Mouse (Mus musculus): ENCODE results near the gene Osbp. TPM values are rescaled to one million over a fixed set of nuclear protein-coding genes. Genes with fewer than 3 reads are reported as not detected.
A peak's percentile ranks its signal among the peaks of the same experiment; 100 is the strongest.

The Osbp gene
- total RNA-seq, 2 experiments from 2014 or later = 51.3 to 52.5 TPM

DNA sequence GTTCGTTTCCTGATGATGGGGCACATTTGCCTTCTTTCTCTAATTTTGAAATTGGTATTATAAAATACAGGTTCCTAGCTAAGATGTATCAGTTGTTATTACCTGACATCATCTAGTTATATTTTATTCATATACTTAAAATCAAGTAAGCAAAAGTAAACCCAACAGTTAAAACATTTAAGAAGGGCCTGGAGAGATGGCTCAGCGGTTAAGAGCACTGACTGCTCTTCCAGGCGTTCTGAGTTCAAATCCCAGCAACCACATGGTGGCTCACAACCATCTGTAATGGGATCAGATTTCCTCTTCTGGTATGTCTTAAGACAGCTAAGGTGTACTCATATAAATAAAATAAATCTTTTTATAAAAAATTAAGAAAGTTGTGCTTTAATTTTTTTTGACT is 22.1 kb downstream of the Osbp start:
- DNase-seq (ENCODE audit: low spot score in 2 of 2) = no peak

DNA sequence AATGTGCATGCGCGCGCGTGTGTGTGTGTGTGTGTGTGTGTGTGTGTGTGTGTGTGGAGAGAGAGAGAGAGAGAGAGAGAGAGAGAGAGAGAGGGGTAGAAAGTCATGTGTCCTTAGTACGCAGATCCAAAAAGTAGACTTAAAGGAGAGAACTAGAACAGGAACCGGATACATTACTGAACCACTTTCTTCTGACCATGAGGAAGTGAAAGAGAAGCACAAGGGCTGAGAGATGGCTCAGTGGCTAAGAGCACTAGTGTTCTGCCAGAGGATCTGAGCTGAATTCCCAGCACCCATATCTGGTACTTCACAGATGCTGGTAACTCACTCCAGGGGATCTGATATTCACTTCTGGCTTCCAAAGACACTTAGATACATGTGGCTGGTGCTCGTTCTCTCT is 23.6 kb downstream of the Osbp start:
- DNase-seq (ENCODE audit: low spot score in 2 of 2) = no peak

DNA sequence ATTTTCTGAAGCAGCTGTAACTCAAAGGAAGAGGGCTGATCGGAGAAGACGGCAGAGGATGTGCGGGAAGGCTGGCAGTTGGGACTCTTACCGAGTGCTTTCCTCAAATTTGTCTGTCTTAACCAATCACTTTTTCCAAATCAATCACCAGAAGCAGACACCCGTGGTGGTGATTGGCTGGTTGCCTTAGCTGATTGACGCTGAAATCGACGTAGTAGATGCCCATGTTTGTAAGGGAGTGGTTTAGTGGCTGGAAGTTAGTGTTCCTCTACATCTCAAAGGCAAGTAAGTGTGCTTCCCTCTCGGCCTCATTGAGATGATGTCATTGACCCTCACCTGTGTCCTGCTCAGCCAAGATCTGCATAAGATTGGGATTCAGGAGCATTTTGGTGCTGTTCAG is 26.3 kb downstream of the Osbp start:
- peak in 1 of 2 experiments; percentile 21 for DNase-seq (ENCODE audit: low spot score in 2 of 2)

DNA sequence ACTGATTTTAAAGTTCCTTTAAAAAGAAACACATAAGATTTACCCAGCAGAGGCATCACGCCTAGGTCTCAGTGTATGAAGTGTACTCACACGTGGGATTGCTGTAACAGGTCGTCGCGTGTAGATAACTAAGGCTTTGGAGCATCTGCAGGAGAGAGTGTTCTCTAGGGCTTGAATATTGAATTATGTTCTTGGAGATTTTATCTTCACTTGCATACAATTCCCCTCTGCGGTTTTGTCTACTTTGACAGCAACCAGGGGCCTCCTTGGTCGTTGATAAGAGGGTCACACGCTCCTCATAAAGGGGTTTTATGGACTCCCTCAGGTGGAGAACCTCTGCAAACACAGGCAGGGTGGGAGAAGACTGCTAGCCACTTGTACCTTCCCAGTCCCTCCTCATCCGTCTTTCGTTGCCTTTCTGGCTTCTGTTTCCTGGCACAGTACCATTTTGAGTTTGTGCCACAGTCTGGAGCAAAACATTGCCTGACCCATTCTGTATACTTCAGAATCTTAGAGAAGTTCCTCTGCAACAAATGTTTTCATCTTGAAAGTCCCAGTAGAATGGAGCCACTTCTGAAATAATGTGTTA is 26.8 kb downstream of the Osbp start:
- DNase-seq (ENCODE audit: low spot score in 2 of 2) = no peak

DNA sequence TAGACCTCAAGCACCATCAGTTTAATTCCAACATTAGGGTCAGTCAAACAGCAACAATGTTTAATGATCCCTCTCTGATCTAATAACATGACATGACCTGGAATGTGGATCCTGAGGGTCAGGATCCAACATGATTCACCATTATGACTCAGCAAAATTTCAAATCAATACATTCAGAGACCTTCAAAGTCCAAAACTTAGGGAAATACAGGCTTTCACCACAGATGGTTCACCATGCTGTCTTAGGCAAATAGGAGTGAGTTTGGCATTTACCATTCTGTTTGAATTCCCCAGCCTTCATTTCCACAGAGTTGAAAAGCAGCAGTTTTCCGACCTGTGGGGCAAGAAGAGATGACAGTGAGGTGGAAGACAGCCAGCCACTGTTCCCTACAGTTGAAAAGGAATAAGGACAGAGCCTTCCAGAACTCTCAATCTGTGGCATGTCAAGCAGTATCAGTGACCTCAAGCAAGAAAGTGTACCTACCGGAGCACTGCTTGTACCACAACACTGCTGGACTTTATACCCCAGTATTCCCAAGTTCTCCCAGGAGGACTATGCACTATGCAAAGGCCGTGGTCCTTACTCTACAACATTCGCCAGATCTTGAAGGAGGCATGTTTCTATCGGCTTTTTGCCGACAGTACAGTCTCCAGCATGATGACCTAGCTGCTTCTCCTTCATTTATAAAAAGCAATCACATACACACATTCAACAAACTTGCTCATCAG is 29.1 kb downstream of the Osbp start:
- peak in 1 of 2 experiments; percentile 41 for DNase-seq (ENCODE audit: low spot score in 2 of 2)

DNA sequence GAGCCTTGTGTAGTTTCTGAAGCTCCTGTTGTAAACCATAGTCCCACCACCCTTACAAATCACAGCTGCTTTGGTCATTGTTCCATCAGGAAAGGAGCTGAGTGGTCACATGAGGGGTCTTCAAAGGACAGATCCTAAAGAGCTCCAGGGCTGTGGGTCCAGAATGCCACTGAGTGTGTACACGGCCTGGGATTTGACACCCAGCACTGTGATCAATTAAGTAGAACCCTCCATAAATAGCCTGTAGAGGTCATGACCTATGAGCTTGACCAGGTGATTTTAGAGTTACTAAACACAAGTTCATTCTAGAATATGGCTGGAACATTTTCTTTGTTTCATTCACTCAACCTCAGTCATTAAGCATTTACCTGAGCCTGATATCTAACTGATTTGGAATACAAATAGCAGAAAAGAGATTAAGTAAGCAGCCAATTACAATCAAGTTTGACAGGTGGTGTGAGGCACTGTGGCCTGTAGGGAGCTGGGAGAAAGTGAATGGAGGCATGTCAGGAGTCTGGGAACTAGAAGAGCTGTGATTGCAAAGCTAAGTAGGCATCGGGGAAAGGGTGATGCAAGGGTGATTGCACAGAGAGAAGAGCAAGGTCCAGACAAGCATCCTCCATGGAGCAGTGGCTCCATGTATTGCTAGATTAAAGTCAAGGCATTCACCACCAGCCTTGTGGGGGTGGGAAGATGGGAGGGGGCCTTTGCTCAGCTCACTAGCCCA is 30.1 kb downstream of the Osbp start:
- DNase-seq (ENCODE audit: low spot score in 2 of 2) = no peak

- DNase-seq (ENCODE audit: low spot score in 2 of 2) = no peak
Measured at GRCm38 (mm10) chr19:12001686-12002085, 35.9 kb downstream of the Osbp start.

GRCm38 (mm10) chr19:12002125-12002524 is 36.4 kb downstream of the Osbp start:
- peak in 1 of 2 experiments; percentile 87 for DNase-seq (ENCODE audit: low spot score in 2 of 2)

DNA sequence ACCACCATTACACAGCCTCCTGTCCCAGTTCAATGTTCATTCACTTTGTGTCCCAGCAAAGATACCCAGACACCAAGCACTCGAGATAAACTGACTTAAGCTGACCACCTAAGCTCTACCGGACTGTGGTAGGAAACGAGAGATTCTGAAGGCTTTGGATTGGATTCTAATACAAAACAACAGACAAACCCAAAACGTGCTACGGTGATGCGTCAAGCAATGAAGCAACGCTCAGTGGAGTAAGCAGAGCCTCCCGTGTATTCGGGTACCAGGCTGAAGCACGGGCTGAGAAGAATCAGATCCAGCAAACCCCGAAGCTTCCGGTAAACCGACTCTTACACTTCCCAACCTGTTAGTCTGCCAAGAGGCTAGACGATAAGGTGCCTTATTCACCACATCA is 37.0 kb downstream of the Osbp start:
- no peak for DNase-seq (ENCODE audit: low spot score in 2 of 2)

DNA sequence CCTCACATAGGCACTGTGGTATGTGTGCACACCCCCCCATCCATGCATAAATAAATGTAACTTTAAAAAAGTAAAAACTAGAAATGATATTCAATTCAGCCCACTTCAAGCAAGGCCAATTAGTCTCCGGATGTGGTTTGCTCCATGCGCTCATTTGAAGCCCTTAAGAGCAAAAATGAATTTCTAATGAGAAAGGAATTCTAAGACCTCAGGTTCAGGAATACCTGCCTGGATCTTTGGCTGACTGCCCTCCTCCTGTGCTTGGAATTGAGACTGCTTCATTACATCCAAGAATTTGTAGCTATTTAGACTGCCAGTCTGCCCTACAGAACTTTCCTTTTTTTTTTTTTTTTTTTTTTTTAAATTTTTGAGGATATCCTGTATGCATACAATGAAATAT is 37.8 kb downstream of the Osbp start:
- no peak for DNase-seq (ENCODE audit: low spot score in 2 of 2)

DNA sequence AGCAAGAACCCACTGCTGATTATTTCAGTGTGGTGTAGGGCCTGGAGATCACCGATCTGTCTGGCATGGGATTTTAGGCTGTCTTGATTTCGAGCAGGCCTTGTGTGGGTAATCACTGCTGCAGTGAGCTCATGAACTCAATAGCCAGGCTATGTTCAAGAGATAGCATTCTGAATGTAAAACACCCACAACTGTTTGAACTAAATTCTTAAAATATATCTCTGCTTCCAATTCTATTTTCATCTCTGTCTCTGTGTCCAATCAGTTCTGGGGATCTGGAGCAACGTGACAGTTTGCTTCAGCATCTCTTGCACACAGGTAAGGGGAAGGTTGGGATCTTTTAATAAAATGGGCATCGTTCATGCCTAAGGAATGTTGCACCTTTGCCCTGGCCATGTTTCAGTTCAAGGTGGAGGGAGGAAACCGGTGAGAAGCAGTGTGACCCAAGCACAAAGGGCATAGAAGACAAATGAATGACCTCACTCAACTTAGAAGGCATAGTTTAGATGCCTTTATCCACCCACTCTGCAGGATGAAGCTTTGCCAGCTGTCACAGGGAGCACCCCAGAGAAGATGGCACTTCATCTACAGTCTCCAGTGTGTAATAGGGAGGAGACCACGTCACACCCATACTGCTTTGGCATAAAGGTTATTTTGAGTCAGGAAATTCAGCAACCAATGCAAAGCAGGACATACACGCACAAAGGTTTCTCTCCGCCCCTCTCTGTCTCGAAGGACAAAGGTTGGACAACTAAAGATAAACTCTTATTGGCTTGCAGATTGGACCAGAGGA is 38.7 kb downstream of the Osbp start:
- DNase-seq (ENCODE audit: low spot score in 2 of 2) = no peak

- DNase-seq (ENCODE audit: low spot score in 2 of 2) = peak; percentile 79 to 95
Measured at GRCm38 (mm10) chr19:12005376-12006360, 39.9 kb downstream of the Osbp start.

- no peak for DNase-seq (ENCODE audit: low spot score in 2 of 2)
Measured at GRCm38 (mm10) chr19:12006361-12006947, 40.7 kb downstream of the Osbp start.

GRCm38 (mm10) chr19:12007105-12007931 is 41.6 kb downstream of the Osbp start:
- DNase-seq (ENCODE audit: low spot score in 2 of 2) = peak in 1 of 2 experiments; percentile 50

- peak in 1 of 2 experiments; percentile 30 for DNase-seq (ENCODE audit: low spot score in 2 of 2)
Measured at GRCm38 (mm10) chr19:12008410-12009380, 43.0 kb downstream of the Osbp start.

- peak in 1 of 2 experiments; percentile 93 for DNase-seq (ENCODE audit: low spot score in 2 of 2)
Measured at GRCm38 (mm10) chr19:12009501-12010280, 44.0 kb downstream of the Osbp start.

DNA sequence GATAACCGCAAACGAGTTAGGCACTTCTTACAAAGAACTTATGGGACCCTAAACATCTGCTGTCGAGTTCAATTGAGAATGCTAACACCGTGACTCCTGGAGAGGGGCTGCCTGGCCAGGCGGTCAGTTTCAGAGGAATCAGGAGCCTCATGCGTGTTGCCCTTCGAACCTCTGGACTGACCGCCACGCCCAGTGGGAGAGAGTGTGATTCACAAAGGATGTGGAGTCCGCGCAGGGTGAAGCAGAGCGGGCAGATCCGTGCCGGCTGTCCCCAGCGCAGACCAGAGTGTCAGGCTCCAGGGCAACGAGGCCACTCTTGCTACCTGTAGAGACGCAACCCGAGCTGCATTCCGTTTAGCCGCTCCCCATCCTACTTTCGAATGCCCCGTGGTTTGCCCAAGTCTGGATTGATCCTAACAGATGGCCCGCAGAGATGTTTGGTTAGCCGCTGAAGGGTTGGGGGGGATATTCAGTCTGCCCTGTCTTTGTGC is 44.6 kb downstream of the Osbp start:
- DNase-seq (ENCODE audit: low spot score in 2 of 2) = peak in 1 of 2 experiments; percentile 51

All from layer of hippocampus, adult 18-20 months (tissue).